Mouse (Mus musculus) ES-E14 (cell line): Measurements from ENCODE around the gene Gm3402.
"Not testable (repeated sequence)": the region's sequence is repeated elsewhere in the genome, so short reads cannot be mapped to it uniquely, and the experiment has no call there.

ENCODE experiments used
- HCFC1 ChIP-seq: IDR thresholded peaks from 2 replicates; pipeline ENCODE4 v1.6.1; 2012; ENCODE audit warnings: low read length, inconsistent platforms, borderline replicate concordance; ENCODE audit not compliant: insufficient read depth
- MAFK ChIP-seq: IDR thresholded peaks from 2 replicates; pipeline ENCODE4 v1.6.1; 2014; ENCODE audit warnings: mild to moderate bottlenecking, low read depth, low read length, inconsistent platforms; ENCODE audit not compliant: insufficient read depth
- ZC3H11A ChIP-seq: IDR thresholded peaks from 2 replicates; pipeline ENCODE4 v1.6.1; 2012; ENCODE audit warnings: low read depth, mild to moderate bottlenecking, inconsistent platforms, low read length, borderline replicate concordance

- not testable (repeated sequence) for TF ChIP-seq HCFC1, ZC3H11A, MAFK
These were observed 32.3 kb upstream of the Gm3402 start, which contains the start of gene Gm6408 for GRCm38 (mm10) chr5:146481665-146482064.
